ENCODE assay signal across 26 mouse cellular contexts in genomic region chr11:81671724-81672123, GRCm38 (mm10).
DNase-seq lines count a peak whose midpoint lies in the region; ATAC-seq and TF ChIP-seq lines count a peak whose summit lies in the region.
"Had no signal": no experiment of that assay in that cellular context is flagged by ENCODE, and none has a peak within 500 bp of the region (broad histone marks: within the 10 kb centered on the region; RNA-seq: fewer than 3 reads in every experiment).

No protein-coding gene starts in this region.

- H3K4me3 ChIP-seq in kidney, postnatal 0 days (replicated peaks; ENCODE audit: low read depth, low read length) = no peak overlapping the region
- H3K4me3 ChIP-seq: embryonic facial prominence, embryonic 10.5 days; heart, embryonic 15.5 days; limb, embryonic 12.5 days; liver, embryonic 12.5 days; neural tube, embryonic 13.5 days; stomach, embryonic 15.5 days had no signal

- no peaks in the 10 kb centered on the region for H3K9me3 ChIP-seq in kidney, postnatal 0 days (replicated peaks; ENCODE audit: low read length)
- H3K9me3 ChIP-seq: embryonic facial prominence, embryonic 10.5 days; heart, embryonic 15.5 days; limb, embryonic 12.5 days; liver, embryonic 12.5 days; neural tube, embryonic 13.5 days; stomach, embryonic 15.5 days had no signal

- peak; percentile 50 for TF ChIP-seq CTCF in kidney, postnatal 0 days (IDR thresholded peaks at IDR 0.05; ENCODE audit: low read depth)

- no peak overlapping the region for H3K4me2 ChIP-seq in kidney, postnatal 0 days (ENCODE audit: low read length)
- H3K4me2 ChIP-seq: heart, embryonic 15.5 days; limb, embryonic 12.5 days; liver, embryonic 12.5 days; lung, embryonic 14.5 days; midbrain, embryonic 11.5 days; neural tube, embryonic 13.5 days; stomach, embryonic 15.5 days had no signal

- no peaks in the 10 kb centered on the region for H3K27me3 ChIP-seq in kidney, postnatal 0 days (ENCODE audit: insufficient read depth, low read length)
- H3K27me3 ChIP-seq: heart, embryonic 15.5 days; liver, embryonic 12.5 days; neural tube, embryonic 13.5 days; stomach, embryonic 15.5 days had no signal

- no peak overlapping the region for H3K27ac ChIP-seq in kidney, postnatal 0 days
- H3K27ac ChIP-seq: embryonic facial prominence, embryonic 10.5 days; heart, embryonic 15.5 days; limb, embryonic 12.5 days; liver, embryonic 12.5 days; neural tube, embryonic 13.5 days; stomach, embryonic 15.5 days had no signal

- H3K36me3 ChIP-seq in kidney, postnatal 0 days (ENCODE audit: insufficient read depth, low read length) = no peaks in the 10 kb centered on the region
- H3K36me3 ChIP-seq: embryonic facial prominence, embryonic 10.5 days; G1E; heart, embryonic 15.5 days; limb, embryonic 12.5 days; liver, embryonic 12.5 days; neural tube, embryonic 13.5 days; stomach, embryonic 15.5 days had no signal

- H3K4me1 ChIP-seq in kidney, postnatal 0 days (replicated peaks; ENCODE audit: insufficient read depth, low read length) = no peaks in the 10 kb centered on the region
- H3K4me1 ChIP-seq: embryonic facial prominence, embryonic 10.5 days; heart, embryonic 15.5 days; limb, embryonic 12.5 days; liver, embryonic 12.5 days; neural tube, embryonic 13.5 days; stomach, embryonic 15.5 days had no signal

- H3K9ac ChIP-seq in kidney, postnatal 0 days (ENCODE audit: low read depth, low read length) = no peak overlapping the region
- H3K9ac ChIP-seq: heart, embryonic 15.5 days; limb, embryonic 12.5 days; liver, embryonic 12.5 days; lung, embryonic 14.5 days; neural tube, embryonic 13.5 days; stomach, embryonic 15.5 days had no signal

- peak; percentile 15 for DNase-seq in cerebellum, adult 9-10 months
- DNase-seq in kidney, postnatal 0 days (ENCODE audit: low spot score) = peak; percentile 11
- DNase-seq in kidney, postnatal 4 days = no peak
- peak; percentile 4 for DNase-seq in 3T3-L1 (ENCODE audit: low read depth, low spot score)
- peak; percentile 5 for DNase-seq in Muller cell, postnatal 12 days (ENCODE audit: inconsistent ontology term)
- DNase-seq in right cerebral cortex, postnatal 10 days (ENCODE audit: low spot score in 2 of 2) = no peak
- no peak for DNase-seq in kidney, postnatal 36 days
- DNase-seq: B cell, adult 2 months; cerebellum, adult 11-12 months; cerebellum, postnatal 36 days; gastrocnemius, postnatal 10 days; kidney, adult 2 months; kidney, postnatal 14 days; lung, embryonic 14.5 days; lung, postnatal 4 days; right cerebral cortex, postnatal 14 days; thymus, adult 2 months had no signal

- no peak for ATAC-seq in cerebellum, adult (ENCODE audit: insufficient number of reproducible peaks, low FRiP score, low TSS enrichment)
- no peak for ATAC-seq in kidney, postnatal 0 days (replicated peaks; ENCODE audit: low FRiP score, low read depth)
- ATAC-seq: liver, embryonic 12.5 days had no signal

Comparison
In these comparisons a context has a peak if more than half of its experiments do, and no peak if none do; other contexts are left out.
1. DNase-seq: peak in cerebellum, adult 9-10 months (single experiment), kidney, postnatal 0 days (single experiment), 3T3-L1 (single experiment) and Muller cell, postnatal 12 days (single experiment); none in kidney, postnatal 4 days (0 of 2), right cerebral cortex, postnatal 10 days (0 of 2) and kidney, postnatal 36 days (0 of 2).